Mouse (Mus musculus) spleen, adult 2 months (tissue): Measurements from ENCODE around the gene Pcnx3.

Source experiments
- CTCF ChIP-seq: fragments of 200-500 bp; IDR thresholded peaks from 2 replicates; pipeline ENCODE4 v1.5.1; 2011; ENCODE audit warnings: mild to moderate bottlenecking, inconsistent platforms; ENCODE audit not compliant: insufficient read depth, insufficient read length, insufficient replicate concordance; ENCODE audit errors: extremely low read depth
- POLR2A ChIP-seq: fragments of 200-500 bp; IDR thresholded peaks from 2 replicates; pipeline ENCODE4 v1.6.1; 2011; ENCODE audit warnings: low read depth, low read length, inconsistent platforms

- no peak for TF ChIP-seq CTCF
- TF ChIP-seq POLR2A: no peak
Measured at GRCm38 (mm10) chr19:5653969-5654719, 34.6 kb downstream of the Pcnx3 start.
